Mouse (Mus musculus) brain, embryonic 18.5 days (tissue): ENCODE results near the gene Plcb2.

Experiments used
- DNase-seq: peaks from one replicate; pipeline ENCODE4 v3.0.0-alpha.2; 2012; ENCODE audit warnings: low read depth, low spot score

Plcb2 gene

GRCm38 (mm10) chr2:118659998-118660452 lies 68.2 kb downstream of the Plcb2 start:
- DNase-seq = no peak

- DNase-seq = no peak
These were observed 68.7 kb downstream of the Plcb2 start for GRCm38 (mm10) chr2:118659493-118659892.

GRCm38 (mm10) chr2:118659077-118659476 lies 69.2 kb downstream of the Plcb2 start:
- no peak for DNase-seq

DNA sequence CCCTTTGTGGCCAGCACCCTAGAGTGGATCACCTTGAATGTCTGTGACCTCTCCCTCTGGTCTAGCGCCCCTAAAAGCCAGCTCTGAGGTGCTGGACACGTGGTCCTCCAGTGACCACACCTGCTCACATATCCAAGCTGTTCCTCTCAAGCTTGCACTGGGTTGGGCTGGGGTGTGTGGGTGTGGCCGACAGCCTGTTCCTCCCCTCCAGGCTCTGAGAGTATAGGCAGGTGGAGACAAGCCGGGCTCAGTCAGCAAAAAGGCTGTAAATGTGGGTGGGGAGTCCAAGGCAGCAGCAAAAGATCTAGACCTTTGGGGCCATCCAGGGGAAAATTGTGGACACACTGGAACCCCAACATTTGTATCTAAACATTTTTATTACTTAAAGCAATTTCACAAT lies 69.8 kb downstream of the Plcb2 start:
- no peak for DNase-seq
